Mouse (Mus musculus) heart, postnatal 0 days (tissue): ENCODE measurements around the gene Mpnd.

Source experiments
- CTCF ChIP-seq: IDR thresholded peaks from 2 replicates; pipeline ENCODE4 v1.5.1; 2016; ENCODE audit warnings: antibody characterized with exemption, control low read depth, low read depth
- EP300 ChIP-seq: IDR thresholded peaks from 2 replicates; pipeline ENCODE4 v1.6.1; 2016; ENCODE audit warnings: antibody characterized with exemption, low read depth

DNA sequence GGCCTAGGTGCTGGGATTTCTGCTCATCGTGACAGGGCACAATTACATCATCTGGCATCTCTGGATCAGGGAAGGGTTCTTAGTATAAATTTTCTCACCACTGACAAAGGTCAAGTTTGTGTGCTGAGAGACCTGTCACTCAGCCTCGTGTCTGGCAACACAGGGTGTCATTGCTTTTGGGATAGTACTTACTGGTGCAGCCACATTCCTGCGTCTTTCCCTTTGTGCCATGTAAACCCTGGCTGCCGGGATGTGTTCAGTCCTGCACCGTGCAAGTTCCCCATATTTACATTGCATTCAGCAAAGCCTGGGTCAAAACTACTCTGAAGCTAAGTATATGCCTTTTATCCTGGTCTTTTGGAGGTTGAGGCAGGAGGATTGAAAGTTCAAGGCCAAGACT lies 45.9 kb downstream of the Mpnd start:
- TF ChIP-seq CTCF (no peak), EP300 (no peak)
